Mouse (Mus musculus): Measurements from ENCODE around the gene Dnaic1. TPM values are rescaled to one million over a fixed set of nuclear protein-coding genes. Genes with fewer than 3 reads are reported as not detected.

Dnaic1 gene
- polyA plus RNA-seq, 1 experiment from 2014 or later, result 0.40 TPM

DNA sequence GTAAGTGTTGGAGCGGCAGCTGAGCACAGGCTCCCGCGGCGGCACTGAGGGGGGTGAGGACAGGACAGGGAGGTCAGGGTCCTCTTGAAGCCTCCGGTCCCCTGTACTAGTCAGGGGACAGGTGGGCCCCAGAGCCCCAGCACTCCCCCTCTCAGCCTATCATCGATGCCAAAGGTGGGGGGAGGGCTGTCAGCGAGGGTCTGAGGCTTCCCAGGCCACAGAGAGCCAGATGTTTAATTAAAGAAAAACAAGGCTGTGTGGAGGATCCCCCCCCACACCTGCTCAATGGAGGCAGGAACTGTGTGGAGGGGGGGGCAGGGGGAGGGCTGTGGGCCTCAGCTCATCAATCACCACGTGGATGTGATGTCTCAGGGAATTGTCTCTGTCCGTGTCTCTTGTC, 94.0 kb downstream of the Dnaic1 start:
- DNase-seq (ENCODE audit: low read depth, low spot score), result no peak
- ChIA-PET POLR2A (no interaction called here), CTCF (no interaction called here)
- ATAC-seq, result no peak
- H3K27me3 ChIP-seq, result no peaks in the 10 kb centered on the region
- TF ChIP-seq CTCF (IDR thresholded peaks at IDR 0.05), result no peak
- in situ Hi-C loops (cut with MboI; ENCODE audit: low pct_unique_long_range_greater_than_20kb), result no loop called here

DNA sequence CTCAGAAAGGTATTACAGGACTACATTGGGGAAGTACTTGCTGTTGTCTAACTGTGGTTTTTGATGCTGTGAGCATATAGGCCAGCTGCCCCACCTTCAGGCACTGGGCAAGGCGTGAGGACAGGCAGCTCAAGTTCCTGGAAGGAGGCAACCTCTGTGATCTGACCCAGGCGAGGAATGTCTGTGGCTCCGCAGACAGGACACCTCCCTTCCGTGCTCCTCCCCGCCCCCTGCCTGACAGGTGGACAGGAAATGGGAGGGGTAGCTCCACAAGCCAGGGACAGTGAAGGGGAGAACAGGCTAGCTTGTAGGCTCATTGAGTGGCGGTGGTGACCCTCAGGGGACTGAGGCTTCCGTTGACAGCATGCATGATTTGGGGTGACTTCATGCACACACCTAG, 95.0 kb downstream of the Dnaic1 start:
- H3K27me3 ChIP-seq, result no peaks in the 10 kb centered on the region
- TF ChIP-seq CTCF (IDR thresholded peaks at IDR 0.05), result no peak
- in situ Hi-C loops (cut with MboI; ENCODE audit: low pct_unique_long_range_greater_than_20kb), result no loop called here
- no peak for DNase-seq (ENCODE audit: low read depth, low spot score)
- POLR2A ChIA-PET, result no interaction called here
- CTCF ChIA-PET, result interaction anchor here (1.2 kb wide), 1 partner anchor 73 kb away, joined by 3 read pairs; no protein-coding TSS in a partner anchor
- no peak for ATAC-seq

DNA sequence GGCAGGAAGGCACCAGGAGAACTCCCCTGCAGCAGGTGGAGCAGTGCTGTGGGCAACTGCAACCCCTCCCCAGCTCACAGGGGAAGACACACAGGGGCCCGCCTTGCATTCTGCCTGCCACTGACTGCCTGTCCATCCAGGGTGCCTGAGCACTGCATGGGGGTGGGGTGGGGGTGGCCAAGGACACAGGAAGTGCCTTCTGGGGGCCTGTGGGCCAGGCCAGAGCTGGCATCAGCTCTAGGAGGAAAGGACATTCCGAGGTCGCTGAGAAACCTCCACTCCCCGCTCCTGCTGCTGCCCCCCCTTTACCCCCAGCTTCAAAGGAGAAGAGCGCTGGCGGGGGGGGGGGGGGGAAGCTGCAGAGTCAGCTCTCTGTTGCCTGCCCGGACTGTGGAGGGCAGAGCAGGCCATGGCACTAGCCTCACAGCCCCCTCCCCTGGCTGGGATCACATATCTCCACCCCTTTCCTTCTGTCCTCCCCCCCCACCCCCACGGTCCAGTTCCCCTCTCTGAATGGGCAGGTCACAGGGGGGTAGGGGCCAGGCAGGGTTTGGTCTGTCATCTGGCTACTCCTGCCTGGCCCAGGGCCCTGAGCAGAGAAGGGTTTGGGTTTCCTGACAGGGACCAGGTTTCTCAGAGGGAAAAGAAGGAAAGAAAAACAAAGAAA, 95.6 kb downstream of the Dnaic1 start:
- no peaks in the 10 kb centered on the region for H3K27me3 ChIP-seq
- CTCF ChIA-PET, result interaction anchor here (1.2 kb wide), 1 partner anchor 72 kb away, joined by 3 read pairs; no protein-coding TSS in a partner anchor
- TF ChIP-seq CTCF (IDR thresholded peaks at IDR 0.05), result no peak
- in situ Hi-C loops (cut with MboI; ENCODE audit: low pct_unique_long_range_greater_than_20kb), result no loop called here
- POLR2A ChIA-PET, result no interaction called here
- ATAC-seq (peak; percentile 26), DNase-seq (ENCODE audit: low read depth, low spot score) (no peak)

DNA sequence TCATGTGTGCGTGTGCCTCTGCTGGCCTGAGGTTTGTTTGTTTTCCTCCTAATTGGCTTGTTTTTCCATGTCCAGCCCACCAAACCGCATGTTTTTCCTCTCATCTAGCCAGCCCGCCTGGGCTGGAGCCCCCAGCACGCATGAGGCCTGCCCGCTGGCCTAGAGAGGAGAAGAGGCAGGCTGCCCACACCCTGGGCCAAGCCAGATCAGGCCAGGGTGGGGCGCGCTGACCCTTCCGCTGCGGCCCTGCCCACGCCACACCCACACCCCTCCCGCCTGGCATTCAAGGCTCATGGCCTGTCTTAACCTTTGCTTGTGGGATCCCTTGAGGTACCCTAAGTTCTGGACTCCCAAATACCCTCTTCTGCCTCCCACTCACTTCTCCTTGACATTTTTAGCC, 97.1 kb downstream of the Dnaic1 start:
- ChIA-PET CTCF (no interaction called here), POLR2A (no interaction called here)
- ATAC-seq (no peak), DNase-seq (ENCODE audit: low read depth, low spot score) (no peak)
- H3K27me3 ChIP-seq, result no peaks in the 10 kb centered on the region
- no peak for TF ChIP-seq CTCF (IDR thresholded peaks at IDR 0.05)
- in situ Hi-C loops (cut with MboI; ENCODE audit: low pct_unique_long_range_greater_than_20kb), result no loop called here

DNA sequence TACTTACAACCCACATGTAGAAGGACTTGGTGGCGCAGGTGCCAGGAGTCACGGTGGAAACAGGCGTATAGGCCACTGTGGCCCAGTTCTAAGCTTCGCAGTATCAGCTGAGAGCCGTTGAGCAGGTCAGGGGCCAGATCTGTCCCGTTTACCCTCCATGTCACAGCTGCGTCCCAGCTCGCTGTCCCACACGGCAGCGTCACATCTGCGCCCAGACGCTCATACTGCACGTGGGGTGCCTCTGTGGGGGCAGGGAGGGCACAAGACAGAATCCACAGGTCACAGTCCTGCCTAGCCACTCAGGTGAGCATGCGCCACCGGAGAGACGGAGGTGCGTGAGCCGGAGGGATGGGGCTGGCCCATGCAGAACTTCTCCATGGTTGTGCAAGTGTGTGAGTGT, 101.3 kb downstream of the Dnaic1 start:
- ChIA-PET CTCF (interaction anchor here (1.2 kb wide), 1 partner anchor 17 kb away, joined by 3 read pairs; no protein-coding TSS in a partner anchor), POLR2A (no interaction called here)
- ATAC-seq (no peak), DNase-seq (ENCODE audit: low read depth, low spot score) (no peak)
- no peak for TF ChIP-seq CTCF (IDR thresholded peaks at IDR 0.05)
- H3K27me3 ChIP-seq, result no peaks in the 10 kb centered on the region
- in situ Hi-C loops (cut with MboI; ENCODE audit: low pct_unique_long_range_greater_than_20kb), result no loop called here

DNA sequence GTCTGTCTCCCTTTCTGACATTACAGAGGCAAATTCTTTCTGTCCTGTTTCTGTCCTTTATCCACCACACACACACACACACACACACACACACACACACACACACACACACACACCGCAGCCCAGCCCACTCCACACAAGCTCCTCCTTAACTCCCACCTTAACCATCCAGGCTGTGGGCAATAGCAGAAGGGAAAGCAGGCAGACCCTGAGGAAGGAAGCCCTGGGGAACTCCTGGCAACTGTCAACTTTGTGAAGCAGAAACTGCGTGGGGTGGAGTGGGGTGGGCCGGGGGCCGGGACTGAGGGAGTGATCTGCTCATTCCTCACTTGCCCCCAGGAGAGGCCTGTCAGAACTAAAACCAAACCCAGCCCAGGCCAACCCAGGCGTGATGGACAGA, 101.9 kb downstream of the Dnaic1 start:
- H3K27me3 ChIP-seq, result no peaks in the 10 kb centered on the region
- no peak for ATAC-seq
- ChIA-PET POLR2A (no interaction called here), CTCF (no interaction called here)
- in situ Hi-C loops (cut with MboI; ENCODE audit: low pct_unique_long_range_greater_than_20kb), result no loop called here
- DNase-seq (ENCODE audit: low read depth, low spot score), result no peak
- TF ChIP-seq CTCF (IDR thresholded peaks at IDR 0.05), result no peak

DNA sequence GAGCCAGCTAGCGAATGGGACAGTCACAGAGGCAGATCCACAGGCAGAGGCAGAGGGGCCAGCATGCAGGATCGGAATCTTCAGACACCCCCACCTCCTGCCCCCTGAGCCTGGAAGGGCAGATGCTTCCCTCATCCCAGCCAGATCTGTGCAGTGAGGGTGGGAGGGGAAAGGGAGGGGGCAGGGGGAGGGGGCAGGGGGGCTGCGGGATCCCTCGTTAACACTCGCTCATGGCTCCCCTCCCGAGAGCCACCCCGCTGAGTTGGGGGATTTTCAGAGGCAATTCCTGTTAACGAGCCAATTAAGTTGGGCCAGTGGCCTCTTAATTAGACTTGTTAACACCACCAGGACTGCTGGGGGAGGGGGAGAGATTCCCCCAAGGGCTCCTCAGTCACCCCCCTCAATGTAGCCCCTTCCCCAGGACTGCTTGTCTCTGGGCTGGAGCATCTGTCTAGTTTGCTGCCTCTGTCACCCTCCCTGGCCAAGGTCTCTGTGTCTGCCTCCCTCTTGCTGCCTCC, 102.4 kb downstream of the Dnaic1 start:
- TF ChIP-seq CTCF (IDR thresholded peaks at IDR 0.05), result no peak
- in situ Hi-C loops (cut with MboI; ENCODE audit: low pct_unique_long_range_greater_than_20kb), result no loop called here
- POLR2A ChIA-PET, result no interaction called here
- ATAC-seq (no peak), DNase-seq (ENCODE audit: low read depth, low spot score) (no peak)
- H3K27me3 ChIP-seq, result no peaks in the 10 kb centered on the region
- CTCF ChIA-PET, result no interaction called here

DNA sequence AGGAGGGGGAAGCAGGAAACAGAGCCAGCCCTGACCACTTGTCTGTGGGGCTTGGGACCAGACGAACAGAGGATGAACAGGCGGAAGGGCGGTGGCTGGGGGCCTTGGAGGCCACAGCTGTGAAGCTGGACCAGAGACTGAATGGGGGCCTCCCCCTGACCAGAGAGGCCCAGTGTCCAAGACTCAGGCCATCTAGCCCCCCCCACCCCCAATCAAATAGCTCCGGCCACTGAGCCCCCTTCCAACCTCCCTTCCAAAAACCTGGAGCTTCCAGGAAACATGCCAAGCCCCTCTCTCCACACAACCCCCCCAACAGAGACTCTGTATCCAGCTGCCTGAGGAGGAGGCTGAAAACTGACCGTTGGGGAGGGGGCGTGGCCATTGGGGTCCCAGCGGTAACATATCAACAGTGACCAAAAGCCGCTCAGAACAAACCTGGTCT, 103.0 kb downstream of the Dnaic1 start:
- in situ Hi-C loops (cut with MboI; ENCODE audit: low pct_unique_long_range_greater_than_20kb), result no loop called here
- ATAC-seq (no peak), DNase-seq (ENCODE audit: low read depth, low spot score) (no peak)
- H3K27me3 ChIP-seq, result no peaks in the 10 kb centered on the region
- ChIA-PET POLR2A (no interaction called here), CTCF (no interaction called here)
- no peak for TF ChIP-seq CTCF (IDR thresholded peaks at IDR 0.05)

DNA sequence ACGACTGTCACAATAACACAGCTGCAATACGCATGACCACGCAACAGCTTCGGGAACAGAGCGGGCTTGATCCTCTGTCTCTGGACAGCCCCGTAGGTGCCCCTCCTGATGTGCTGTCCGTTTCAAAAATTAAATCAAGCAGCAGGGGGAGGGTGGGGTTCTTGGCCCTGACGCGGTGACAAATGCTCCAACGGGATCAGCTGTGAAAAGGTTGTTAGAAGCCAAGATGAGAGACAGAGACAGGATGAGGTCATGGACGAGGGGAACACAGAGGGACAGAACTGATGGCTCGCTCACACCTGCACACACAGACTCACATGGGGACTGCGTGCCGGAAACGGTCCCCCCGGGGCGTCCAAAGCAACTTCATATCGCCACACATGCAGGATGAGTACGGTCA, 103.6 kb downstream of the Dnaic1 start:
- POLR2A ChIA-PET, result no interaction called here
- CTCF ChIA-PET, result no interaction called here
- no peak for DNase-seq (ENCODE audit: low read depth, low spot score)
- ATAC-seq, result no peak
- TF ChIP-seq CTCF (IDR thresholded peaks at IDR 0.05), result no peak
- no peaks in the 10 kb centered on the region for H3K27me3 ChIP-seq
- in situ Hi-C loops (cut with MboI; ENCODE audit: low pct_unique_long_range_greater_than_20kb), result no loop called here

DNA sequence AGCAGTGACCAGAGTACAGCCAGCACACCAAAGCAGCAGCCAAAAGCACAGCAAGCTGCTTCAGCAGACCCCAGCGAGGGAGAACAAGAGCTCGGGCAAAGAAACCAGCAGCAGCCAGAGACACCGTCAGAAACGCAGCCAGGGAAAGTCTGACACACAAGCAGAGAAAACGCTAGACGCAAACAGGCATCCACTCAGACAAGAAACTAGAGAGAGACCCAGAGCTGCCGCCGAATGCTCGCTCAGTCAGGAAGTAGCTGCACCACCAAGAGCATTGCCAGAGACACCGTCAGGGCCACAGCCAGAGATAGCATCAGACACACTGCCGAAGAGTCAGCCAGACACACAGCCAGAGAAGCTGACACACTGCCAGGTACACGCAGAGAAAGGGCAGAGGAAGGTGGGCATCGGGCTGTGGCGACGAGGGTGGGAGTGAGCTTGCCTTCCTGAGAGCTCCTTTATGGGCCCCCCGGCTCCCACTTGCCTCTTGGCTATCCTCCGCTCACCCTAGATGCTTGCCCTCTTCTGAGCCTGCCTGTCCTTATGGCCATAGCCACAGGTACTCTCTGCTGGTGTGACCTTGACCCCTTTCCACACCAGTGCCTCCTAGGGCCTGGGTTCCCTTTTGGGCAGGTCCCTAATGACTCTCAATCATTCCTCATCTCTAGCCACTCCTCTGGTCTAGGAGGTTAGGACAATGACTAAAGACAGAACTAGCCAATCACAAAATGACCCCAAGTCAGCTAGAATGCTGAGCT, 106.9 kb downstream of the Dnaic1 start:
- no peaks in the 10 kb centered on the region for H3K27me3 ChIP-seq
- DNase-seq (ENCODE audit: low read depth, low spot score) (no peak), ATAC-seq (no peak)
- TF ChIP-seq CTCF (IDR thresholded peaks at IDR 0.05), result no peak
- CTCF ChIA-PET, result no interaction called here
- POLR2A ChIA-PET, result interaction anchor here (0.5 kb wide), 1 partner anchor 90 kb away, joined by 4 read pairs; no protein-coding TSS in a partner anchor
- in situ Hi-C loops (cut with MboI; ENCODE audit: low pct_unique_long_range_greater_than_20kb), result no loop called here

DNA sequence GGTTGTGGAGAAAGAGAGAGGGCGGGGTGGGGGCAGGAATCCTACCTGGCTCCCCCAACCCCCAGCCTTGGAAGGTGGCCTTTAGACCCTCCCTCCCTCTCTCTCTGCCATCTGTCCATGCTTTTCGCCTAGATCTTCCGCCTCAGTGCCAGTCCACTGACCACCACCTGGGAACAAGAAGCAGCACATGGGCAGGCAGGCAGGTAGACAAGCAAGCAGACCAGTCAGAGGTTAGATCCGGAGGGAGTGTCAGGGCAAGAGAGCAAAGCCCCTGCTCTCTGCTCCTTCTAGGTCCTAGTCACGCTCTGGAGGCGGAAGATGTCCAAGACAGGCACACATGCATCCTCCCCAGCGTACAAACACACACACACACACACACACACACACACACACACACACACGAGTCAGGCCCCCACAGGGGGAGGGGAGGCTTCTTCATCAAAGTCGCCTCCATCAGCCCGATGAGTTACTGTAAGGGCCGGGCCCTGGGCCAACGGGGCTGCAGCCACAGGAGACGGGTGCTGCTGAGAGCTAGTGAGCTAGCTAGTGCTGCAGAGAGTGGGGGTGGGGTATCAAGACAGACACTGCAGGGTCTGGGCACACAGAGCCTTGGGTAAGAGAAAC, 107.5 kb downstream of the Dnaic1 start:
- no peak for TF ChIP-seq CTCF (IDR thresholded peaks at IDR 0.05)
- CTCF ChIA-PET, result interaction anchor here (1.4 kb wide), 1 partner anchor 9 kb away, joined by 4 read pairs; no protein-coding TSS in a partner anchor
- no peaks in the 10 kb centered on the region for H3K27me3 ChIP-seq
- no peak for ATAC-seq
- no peak for DNase-seq (ENCODE audit: low read depth, low spot score)
- POLR2A ChIA-PET, result no interaction called here
- in situ Hi-C loops (cut with MboI; ENCODE audit: low pct_unique_long_range_greater_than_20kb), result no loop called here
